Mouse (Mus musculus): Measurements from ENCODE around the gene Cst6. TPM values are rescaled to one million over a fixed set of nuclear protein-coding genes. Genes with fewer than 3 reads are reported as not detected.

Gene Cst6
- polyA plus RNA-seq, 1 experiment from 2014 or later: 1.8 TPM

DNA sequence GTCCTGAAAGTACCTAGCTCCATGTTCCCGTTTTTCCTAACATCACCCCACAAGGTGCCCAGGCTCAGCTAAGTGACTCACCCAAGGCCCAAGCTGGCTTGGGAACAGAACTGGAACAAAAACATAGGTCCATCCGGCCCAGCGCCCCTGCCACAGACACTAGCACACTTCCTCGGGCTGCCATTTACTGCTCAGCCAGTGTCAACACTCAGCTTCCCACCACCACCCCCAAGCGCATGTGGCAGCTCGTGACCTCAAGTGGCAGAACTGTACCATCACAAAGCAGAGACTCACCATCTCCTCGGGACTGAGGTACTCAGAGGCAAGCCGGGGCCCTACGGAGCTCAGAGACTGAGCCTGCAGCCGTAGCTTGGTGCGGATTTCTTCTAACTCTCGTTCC, 34.0 kb upstream of the Cst6 start:
- Histone ChIP-seq H3K4me1 (replicated peaks; ENCODE audit: control insufficient read depth, insufficient read depth, low read length) (peaks cover 13% of the 10 kb centered on the region), H3K27me3 (replicated peaks; ENCODE audit: control insufficient read depth, insufficient read depth, low read length) (no peaks in the 10 kb centered on the region), H3K9me3 (ENCODE audit: control insufficient read depth, low read length) (no peaks in the 10 kb centered on the region), H3K4me2 (ENCODE audit: low read length) (no peak overlapping the region), H3K9ac (ENCODE audit: low read length) (no peak overlapping the region), H3K36me3 (ENCODE audit: control insufficient read depth, insufficient read depth, low read length) (peaks cover 70% of the 10 kb centered on the region), H3K4me3 (ENCODE audit: low read depth, low read length) (no peak overlapping the region), H3K27ac (ENCODE audit: low read depth) (no peak overlapping the region)
- no peak for ATAC-seq (replicated peaks; ENCODE audit: low FRiP score, low TSS enrichment, low read depth)
- no peak for DNase-seq (ENCODE audit: low spot score)
- 95% methylated on average over 12 of the region's 12 CpGs for WGBS

DNA sequence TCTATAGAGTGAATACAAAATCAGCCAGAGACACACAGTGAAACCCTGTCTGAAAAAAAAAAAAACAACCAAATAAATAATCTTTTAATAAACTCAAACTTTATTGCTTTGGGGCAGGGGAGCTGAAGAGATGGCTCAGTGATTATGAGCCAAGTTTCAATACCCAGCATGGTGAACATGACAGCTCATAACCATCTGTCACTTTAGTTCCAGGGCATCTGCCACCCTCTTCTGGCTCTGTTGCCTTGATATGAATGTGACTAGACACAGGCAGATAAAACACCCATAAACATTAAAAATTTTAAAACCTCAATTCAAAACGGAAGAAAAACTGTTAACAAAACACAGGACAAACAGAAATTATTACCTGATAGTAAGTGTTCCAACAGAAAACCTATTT, 28.1 kb upstream of the Cst6 start:
- no peak overlapping the region for H3K9ac ChIP-seq (ENCODE audit: low read length)
- no peaks in the 10 kb centered on the region for H3K4me1 ChIP-seq (replicated peaks; ENCODE audit: control insufficient read depth, insufficient read depth, low read length)
- no peak overlapping the region for H3K4me3 ChIP-seq (ENCODE audit: low read depth, low read length)
- H3K27me3 ChIP-seq (replicated peaks; ENCODE audit: control insufficient read depth, insufficient read depth, low read length): no peaks in the 10 kb centered on the region
- no peaks in the 10 kb centered on the region for H3K9me3 ChIP-seq (ENCODE audit: control insufficient read depth, low read length)
- H3K4me2 ChIP-seq (ENCODE audit: low read length): no peak overlapping the region
- no peak overlapping the region for H3K27ac ChIP-seq (ENCODE audit: low read depth)
- DNase-seq (ENCODE audit: low spot score): no peak
- WGBS: 87% methylated on average over 1 of the region's 1 CpGs
- peaks cover 62% of the 10 kb centered on the region for H3K36me3 ChIP-seq (ENCODE audit: control insufficient read depth, insufficient read depth, low read length)
- ATAC-seq (replicated peaks; ENCODE audit: low FRiP score, low TSS enrichment, low read depth): no peak

DNA sequence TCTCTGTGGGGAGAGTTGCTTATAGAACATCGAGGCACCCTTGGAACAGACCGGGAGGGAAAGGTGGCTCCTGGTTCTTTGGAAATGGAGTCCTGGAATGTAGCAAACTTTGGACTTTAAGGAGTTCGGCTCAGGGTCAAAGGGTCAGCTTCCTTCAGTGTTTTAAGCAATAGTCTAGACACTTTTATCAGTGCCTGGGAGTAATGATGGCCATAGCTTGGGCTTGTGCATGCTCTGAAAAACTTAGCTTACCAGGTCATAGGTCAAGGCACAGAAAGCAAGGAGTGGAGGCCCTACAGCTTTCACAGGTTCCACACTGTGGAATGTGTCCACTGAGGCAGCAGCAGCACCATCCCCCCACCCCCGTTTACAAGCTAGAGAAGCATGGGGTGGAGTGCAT, 25.4 kb upstream of the Cst6 start:
- WGBS: 63% methylated on average over 4 of the region's 4 CpGs

GRCm38 (mm10) chr19:5374177-5374576, 24.8 kb upstream of the Cst6 start:
- DNase-seq (ENCODE audit: low spot score) (no peak), ATAC-seq (replicated peaks; ENCODE audit: low FRiP score, low TSS enrichment, low read depth) (no peak)
- Histone ChIP-seq H3K9me3 (ENCODE audit: control insufficient read depth, low read length) (no peaks in the 10 kb centered on the region), H3K4me1 (replicated peaks; ENCODE audit: control insufficient read depth, insufficient read depth, low read length) (no peaks in the 10 kb centered on the region), H3K36me3 (ENCODE audit: control insufficient read depth, insufficient read depth, low read length) (peaks cover 59% of the 10 kb centered on the region), H3K9ac (ENCODE audit: low read length) (no peak overlapping the region), H3K27ac (ENCODE audit: low read depth) (no peak overlapping the region), H3K4me2 (ENCODE audit: low read length) (no peak overlapping the region), H3K4me3 (ENCODE audit: low read depth, low read length) (no peak overlapping the region), H3K27me3 (replicated peaks; ENCODE audit: control insufficient read depth, insufficient read depth, low read length) (no peaks in the 10 kb centered on the region)
- WGBS: 89% methylated on average over 4 of the region's 4 CpGs

More for the DNA sequence above, 25.4 kb upstream of the Cst6 start:
- Histone ChIP-seq H3K27ac (ENCODE audit: low read depth) (no peak overlapping the region), H3K4me2 (ENCODE audit: low read length) (no peak overlapping the region), H3K4me1 (replicated peaks; ENCODE audit: control insufficient read depth, insufficient read depth, low read length) (no peaks in the 10 kb centered on the region), H3K36me3 (ENCODE audit: control insufficient read depth, insufficient read depth, low read length) (peaks cover 59% of the 10 kb centered on the region), H3K4me3 (ENCODE audit: low read depth, low read length) (no peak overlapping the region), H3K9ac (ENCODE audit: low read length) (no peak overlapping the region), H3K9me3 (ENCODE audit: control insufficient read depth, low read length) (no peaks in the 10 kb centered on the region), H3K27me3 (replicated peaks; ENCODE audit: control insufficient read depth, insufficient read depth, low read length) (no peaks in the 10 kb centered on the region)
- DNase-seq (ENCODE audit: low spot score) (no peak), ATAC-seq (replicated peaks; ENCODE audit: low FRiP score, low TSS enrichment, low read depth) (no peak)

DNA sequence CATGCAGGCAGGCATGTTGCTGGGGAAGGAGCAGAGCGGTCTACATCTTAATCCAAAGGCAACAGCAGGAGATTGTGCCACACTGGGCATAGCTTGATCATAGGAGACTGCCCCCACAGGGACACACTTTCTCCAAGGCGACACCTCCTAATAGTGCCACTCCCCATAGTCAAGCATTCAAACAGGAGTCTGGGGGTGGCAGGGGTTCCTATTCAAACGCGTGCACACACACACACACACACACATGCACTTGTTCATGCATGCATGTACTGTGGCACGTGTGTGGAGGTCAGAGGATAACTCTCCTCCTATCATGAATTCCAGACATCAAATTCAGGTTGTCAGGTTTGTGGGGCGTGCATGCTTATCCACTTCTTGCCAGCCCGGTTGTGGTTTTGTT, 23.4 kb upstream of the Cst6 start:
- H3K4me3 ChIP-seq (ENCODE audit: low read depth, low read length): no peak overlapping the region
- H3K27ac ChIP-seq (ENCODE audit: low read depth): no peak overlapping the region
- no peaks in the 10 kb centered on the region for H3K9me3 ChIP-seq (ENCODE audit: control insufficient read depth, low read length)
- H3K36me3 ChIP-seq (ENCODE audit: control insufficient read depth, insufficient read depth, low read length): peaks cover 58% of the 10 kb centered on the region
- ATAC-seq (replicated peaks; ENCODE audit: low FRiP score, low TSS enrichment, low read depth) (no peak), DNase-seq (ENCODE audit: low spot score) (no peak)
- no peak overlapping the region for H3K4me2 ChIP-seq (ENCODE audit: low read length)
- no peaks in the 10 kb centered on the region for H3K27me3 ChIP-seq (replicated peaks; ENCODE audit: control insufficient read depth, insufficient read depth, low read length)
- 94% methylated on average over 7 of the region's 7 CpGs for WGBS
- no peak overlapping the region for H3K9ac ChIP-seq (ENCODE audit: low read length)
- peaks cover 8% of the 10 kb centered on the region for H3K4me1 ChIP-seq (replicated peaks; ENCODE audit: control insufficient read depth, insufficient read depth, low read length)

DNA sequence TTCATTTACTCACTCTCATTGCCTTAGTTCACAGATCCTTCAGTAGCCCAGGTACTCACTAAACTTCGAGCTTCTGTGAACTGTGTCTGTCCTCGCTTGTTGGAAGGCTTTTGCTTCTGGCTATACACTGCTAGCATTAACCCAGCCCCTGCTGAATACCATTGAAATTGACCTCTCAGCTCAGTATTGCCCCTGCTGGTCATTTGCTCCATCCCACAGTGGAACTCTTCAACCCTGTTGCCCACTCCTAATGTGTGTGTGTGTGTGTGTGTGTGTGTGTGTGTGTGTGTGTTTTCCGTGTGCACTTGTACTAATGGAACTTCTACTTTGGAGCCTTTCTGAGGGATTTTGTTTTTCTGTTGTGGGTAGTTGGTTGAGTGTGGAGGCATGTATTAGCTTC, 21.6 kb upstream of the Cst6 start:
- DNase-seq (ENCODE audit: low spot score): no peak
- Histone ChIP-seq H3K4me3 (ENCODE audit: low read depth, low read length) (no peak overlapping the region), H3K9me3 (ENCODE audit: control insufficient read depth, low read length) (no peaks in the 10 kb centered on the region), H3K4me1 (replicated peaks; ENCODE audit: control insufficient read depth, insufficient read depth, low read length) (peaks cover 10% of the 10 kb centered on the region), H3K27me3 (replicated peaks; ENCODE audit: control insufficient read depth, insufficient read depth, low read length) (no peaks in the 10 kb centered on the region), H3K9ac (ENCODE audit: low read length) (no peak overlapping the region), H3K36me3 (ENCODE audit: control insufficient read depth, insufficient read depth, low read length) (peaks cover 53% of the 10 kb centered on the region), H3K27ac (ENCODE audit: low read depth) (no peak overlapping the region), H3K4me2 (ENCODE audit: low read length) (no peak overlapping the region)
- no peak for ATAC-seq (replicated peaks; ENCODE audit: low FRiP score, low TSS enrichment, low read depth)
- WGBS: 89% methylated on average over 3 of the region's 3 CpGs

- peak overlapping the region; percentile 77 for H3K9ac ChIP-seq (ENCODE audit: low read length)
- WGBS: 8% methylated on average over 11 of the region's 11 CpGs
- ATAC-seq (replicated peaks; ENCODE audit: low FRiP score, low TSS enrichment, low read depth) (no peak), DNase-seq (ENCODE audit: low spot score) (no peak)
- peaks cover 17% of the 10 kb centered on the region for H3K4me1 ChIP-seq (replicated peaks; ENCODE audit: control insufficient read depth, insufficient read depth, low read length)
- peak overlapping the region; percentile 96 for H3K27ac ChIP-seq (ENCODE audit: low read depth)
- H3K4me3 ChIP-seq (ENCODE audit: low read depth, low read length): peak overlapping the region; percentile 100
- no peaks in the 10 kb centered on the region for H3K9me3 ChIP-seq (ENCODE audit: control insufficient read depth, low read length)
- no peaks in the 10 kb centered on the region for H3K27me3 ChIP-seq (replicated peaks; ENCODE audit: control insufficient read depth, insufficient read depth, low read length)
- peaks cover 62% of the 10 kb centered on the region for H3K36me3 ChIP-seq (ENCODE audit: control insufficient read depth, insufficient read depth, low read length)
- peak overlapping the region; percentile 69 for H3K4me2 ChIP-seq (ENCODE audit: low read length)
These were observed 18.1 kb upstream of the Cst6 start for GRCm38 (mm10) chr19:5367455-5367854.

DNA sequence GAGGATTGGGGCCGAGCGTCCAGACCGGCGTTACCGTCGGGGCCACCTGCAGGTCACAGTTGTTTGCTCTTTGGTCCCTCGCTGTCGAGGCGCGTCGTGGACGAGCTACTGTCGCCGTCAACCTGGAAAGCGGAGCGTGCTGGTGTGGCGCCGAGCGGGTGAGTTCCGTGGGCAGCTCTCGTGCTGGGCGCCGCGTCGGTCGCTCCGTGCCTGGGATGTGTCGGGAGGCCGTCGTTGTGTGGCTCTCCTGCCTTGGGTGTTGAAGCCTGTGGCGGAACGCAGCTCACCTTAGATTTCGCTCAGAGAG, 17.6 kb upstream of the Cst6 start, which contains the start of gene Banf1:
Gene Banf1, minus strand, starts transcription at position 116 of the 307 bp plus-strand sequence.
- ATAC-seq (replicated peaks; ENCODE audit: low FRiP score, low TSS enrichment, low read depth): no peak
- H3K36me3 ChIP-seq (ENCODE audit: control insufficient read depth, insufficient read depth, low read length): peaks cover 58% of the 10 kb centered on the region

DNA sequence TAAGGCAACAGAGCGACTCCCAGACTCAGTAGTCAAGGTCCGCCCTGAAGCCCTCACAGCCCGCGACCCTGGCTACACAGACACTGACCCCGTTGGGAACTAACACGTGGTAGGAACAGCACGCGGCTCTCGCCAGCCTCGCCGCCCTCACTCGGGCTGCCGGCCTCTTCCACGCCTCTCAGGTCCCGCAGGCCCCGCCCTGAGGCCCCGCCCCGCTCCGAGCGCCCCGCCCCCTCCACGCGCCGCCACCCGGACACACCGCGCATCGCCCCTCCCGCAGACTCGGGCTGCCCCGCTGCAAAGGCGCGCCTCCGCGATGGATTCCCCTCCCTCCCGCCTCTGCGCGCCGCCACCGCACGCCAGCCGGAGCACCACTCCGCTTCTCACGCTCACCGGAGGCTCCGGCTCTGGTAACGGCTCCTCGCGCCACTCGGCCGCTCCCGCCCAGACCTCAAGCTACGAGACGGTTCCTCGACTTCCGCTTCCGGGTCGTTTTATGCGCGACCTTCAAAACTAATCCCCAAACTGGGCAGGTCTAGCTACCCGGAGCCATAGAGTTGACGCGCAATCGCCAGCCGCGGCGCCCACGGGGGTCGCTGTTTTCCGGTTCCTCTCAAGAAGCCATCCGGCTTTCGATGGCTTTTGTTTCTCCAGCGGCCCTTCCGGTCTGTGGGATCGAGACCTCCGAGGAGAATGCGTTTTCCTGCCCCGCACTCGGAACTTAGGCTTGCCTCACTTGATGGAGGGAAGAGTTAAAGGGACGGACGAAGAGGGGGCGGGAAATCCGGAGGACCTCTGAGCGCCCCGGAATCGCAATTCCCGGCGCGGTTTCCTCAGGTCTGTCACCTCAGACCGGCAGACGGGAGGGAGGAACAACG, 17.0 kb upstream of the Cst6 start, which contains the start of gene Eif1ad:
Gene Eif1ad, plus strand, starts transcription at position 567 of the 878 bp plus-strand sequence.
- peaks cover 52% of the 10 kb centered on the region for H3K36me3 ChIP-seq (ENCODE audit: control insufficient read depth, insufficient read depth, low read length)

More for the DNA sequence above, 17.6 kb upstream of the Cst6 start, which contains the start of gene Banf1:
- Histone ChIP-seq H3K4me3 (ENCODE audit: low read depth, low read length) (peak within 1 kb of the TSS; percentile 100), H3K9ac (ENCODE audit: low read length) (peak within 1 kb of the TSS; percentile 77), H3K27me3 (replicated peaks; ENCODE audit: control insufficient read depth, insufficient read depth, low read length) (no peaks in the 10 kb centered on the region), H3K4me2 (ENCODE audit: low read length) (peak within 1 kb of the TSS; percentile 69), H3K27ac (ENCODE audit: low read depth) (peak within 1 kb of the TSS; percentile 96), H3K9me3 (ENCODE audit: control insufficient read depth, low read length) (no peaks in the 10 kb centered on the region), H3K4me1 (replicated peaks; ENCODE audit: control insufficient read depth, insufficient read depth, low read length) (peaks cover 17% of the 10 kb centered on the region)
- no peak for DNase-seq (ENCODE audit: low spot score)
- WGBS: under 1% methylated on average over 33 of the region's 33 CpGs

More for the DNA sequence above, 17.0 kb upstream of the Cst6 start, which contains the start of gene Eif1ad:
- Histone ChIP-seq H3K4me1 (replicated peaks; ENCODE audit: control insufficient read depth, insufficient read depth, low read length) (peaks cover 17% of the 10 kb centered on the region), H3K4me2 (ENCODE audit: low read length) (peak within 1 kb of the TSS; percentile 69), H3K27ac (ENCODE audit: low read depth) (peak within 1 kb of the TSS; percentile 96), H3K9ac (ENCODE audit: low read length) (peak within 1 kb of the TSS; percentile 77), H3K9me3 (ENCODE audit: control insufficient read depth, low read length) (no peaks in the 10 kb centered on the region), H3K27me3 (replicated peaks; ENCODE audit: control insufficient read depth, insufficient read depth, low read length) (no peaks in the 10 kb centered on the region), H3K4me3 (ENCODE audit: low read depth, low read length) (peak within 1 kb of the TSS; percentile 100)
- WGBS: under 1% methylated on average over 70 of the region's 92 CpGs
- ATAC-seq (replicated peaks; ENCODE audit: low FRiP score, low TSS enrichment, low read depth) (peak; percentile 96), DNase-seq (ENCODE audit: low spot score) (peak; percentile 99)
